Comparison of ENCODE assay signal across 9 mouse cellular contexts in the genomic region with DNA sequence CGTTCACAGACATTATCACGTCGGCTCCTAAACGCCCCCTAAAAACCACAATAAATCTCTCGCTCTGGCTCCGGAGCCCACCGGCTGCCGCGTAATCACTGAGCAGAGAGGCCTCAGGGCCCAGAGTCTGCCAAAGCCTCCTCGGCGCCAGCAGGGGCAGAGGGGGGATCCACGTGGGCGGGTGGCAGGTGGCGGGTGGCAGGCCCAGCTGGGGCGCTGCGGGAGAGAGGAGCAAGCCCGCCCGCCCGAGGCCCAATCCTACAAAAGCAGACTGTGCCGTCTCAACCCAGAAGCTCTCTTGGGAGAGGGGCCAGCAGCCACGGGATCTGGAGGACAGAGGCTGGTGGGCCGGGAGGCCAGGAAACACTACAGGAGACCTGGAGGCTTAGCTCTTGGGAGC. TPM values are rescaled to one million over a fixed set of nuclear protein-coding genes. Genes with fewer than 3 reads are reported as not detected.
DNase-seq lines count a peak whose midpoint lies in the region; ATAC-seq lines count a peak whose summit lies in the region.
"Had no signal": no experiment of that assay in that cellular context is flagged by ENCODE, and none has a peak within 500 bp of the region (broad histone marks: within the 10 kb centered on the region; RNA-seq: fewer than 3 reads in every experiment).

No protein-coding gene starts in this region.

- peak; percentile 35 for ATAC-seq in kidney, embryonic 16.5 days (ENCODE audit: low FRiP score, low TSS enrichment)
- ATAC-seq in forebrain, embryonic 15.5 days (replicated peaks) = peak; percentile 88
- ATAC-seq in limb, embryonic 13.5 days (ENCODE audit: low FRiP score, low read depth) = peak; percentile 63
- ATAC-seq in stomach, embryonic 15.5 days (ENCODE audit: insufficient read depth, low FRiP score, low read depth) = no peak; the same call in 1 of the 2 replicates
- ATAC-seq in inflammation-experienced regulatory T-cells, adult 6 months = no peak

- H3K27ac ChIP-seq in kidney, embryonic 16.5 days (ENCODE audit: low read length) = peak overlapping the region; percentile 82
- peak overlapping the region; percentile 89 for H3K27ac ChIP-seq in forebrain, embryonic 15.5 days (replicated peaks)
- H3K27ac ChIP-seq in limb, embryonic 13.5 days = peak overlapping the region; percentile 72
- peak overlapping the region; percentile 36; the same call in 1 of the 2 replicates for H3K27ac ChIP-seq in stomach, embryonic 15.5 days
- H3K27ac ChIP-seq: liver, embryonic 14.5 days had no signal

- DNase-seq in kidney, adult 11 months = no peak
- DNase-seq in cerebellum, adult 18-20 months = peak; percentile 81 to 87
- DNase-seq in lung, postnatal 10 days = no peak

- H3K4me2 ChIP-seq in kidney, embryonic 16.5 days (replicated peaks; ENCODE audit: low read depth, low read length) = peak overlapping the region; percentile 51
- peak overlapping the region; percentile 44 for H3K4me2 ChIP-seq in forebrain, embryonic 15.5 days (replicated peaks)
- H3K4me2 ChIP-seq in limb, embryonic 13.5 days (replicated peaks) = peak overlapping the region; percentile 65
- peak overlapping the region; percentile 47 for H3K4me2 ChIP-seq in stomach, embryonic 15.5 days

- H3K9me3 ChIP-seq in kidney, embryonic 16.5 days (ENCODE audit: low read length) = no peaks in the 10 kb centered on the region
- no peaks in the 10 kb centered on the region for H3K9me3 ChIP-seq in forebrain, embryonic 15.5 days
- no peaks in the 10 kb centered on the region for H3K9me3 ChIP-seq in limb, embryonic 13.5 days
- no peaks in the 10 kb centered on the region for H3K9me3 ChIP-seq in stomach, embryonic 15.5 days

- peak overlapping the region; percentile 31 for H3K9ac ChIP-seq in kidney, embryonic 16.5 days (replicated peaks; ENCODE audit: low read length)
- H3K9ac ChIP-seq in forebrain, embryonic 15.5 days (replicated peaks) = peak overlapping the region; percentile 20
- H3K9ac ChIP-seq in limb, embryonic 13.5 days = peak overlapping the region; percentile 50
- no peak overlapping the region; the same call in 1 of the 2 replicates for H3K9ac ChIP-seq in stomach, embryonic 15.5 days
- H3K9ac ChIP-seq: liver, embryonic 14.5 days had no signal

- H3K4me3 ChIP-seq in kidney, embryonic 16.5 days (ENCODE audit: low read length) = peak overlapping the region; percentile 18; the same call in 1 of the 2 replicates
- H3K4me3 ChIP-seq in forebrain, embryonic 15.5 days = peak overlapping the region; percentile 14; the same call in 1 of the 2 replicates
- H3K4me3 ChIP-seq in limb, embryonic 13.5 days = peak overlapping the region; percentile 29
- 0 out of 2 replicates have a peak overlapping the region, but pooled peaks have one; percentile 12 for H3K4me3 ChIP-seq in stomach, embryonic 15.5 days (replicated peaks)

- peaks cover 8% of the 10 kb centered on the region; the same call in 1 of the 2 replicates for H3K27me3 ChIP-seq in kidney, embryonic 16.5 days (ENCODE audit: insufficient read depth, low read length)
- H3K27me3 ChIP-seq in forebrain, embryonic 15.5 days = no peaks in the 10 kb centered on the region; the same call in 1 of the 2 replicates
- peaks cover 14% of the 10 kb centered on the region for H3K27me3 ChIP-seq in limb, embryonic 13.5 days
- H3K27me3 ChIP-seq in stomach, embryonic 15.5 days (replicated peaks) = 0 out of 2 replicates have a peak, but pooled peaks cover 4% of the 10 kb centered on the region

- WGBS in kidney, embryonic 16.5 days = under 1% methylated on average over 20 of the region's 22 CpGs
- WGBS in forebrain, embryonic 15.5 days = under 1% methylated on average over 22 of the region's 22 CpGs
- 0% methylated on average over 20 of the region's 22 CpGs for WGBS in limb, embryonic 13.5 days
- WGBS in stomach, embryonic 15.5 days = 5% methylated on average over 21 of the region's 22 CpGs

- H3K36me3 ChIP-seq in kidney, embryonic 16.5 days (ENCODE audit: insufficient read depth, low read length) = no peaks in the 10 kb centered on the region
- no peaks in the 10 kb centered on the region for H3K36me3 ChIP-seq in forebrain, embryonic 15.5 days
- H3K36me3 ChIP-seq in limb, embryonic 13.5 days = no peaks in the 10 kb centered on the region
- no peaks in the 10 kb centered on the region for H3K36me3 ChIP-seq in stomach, embryonic 15.5 days

- H3K4me1 ChIP-seq in kidney, embryonic 16.5 days (ENCODE audit: insufficient read depth, low read length) = peaks cover 33% of the 10 kb centered on the region
- H3K4me1 ChIP-seq in forebrain, embryonic 15.5 days = peaks cover 39% of the 10 kb centered on the region
- peaks cover 44% of the 10 kb centered on the region for H3K4me1 ChIP-seq in limb, embryonic 13.5 days
- H3K4me1 ChIP-seq in stomach, embryonic 15.5 days = peaks cover 21% of the 10 kb centered on the region; the same call in 1 of the 2 replicates

RNA-seq across cellular contexts. Expression of a gene that starts 19.2 kb away (rescaled TPM):
- polyA plus RNA-seq in kidney, embryonic 16.5 days (2015; fragmentation: Nextera tagmentation; extraction: Ambion mirVana) = 7.3 and 8.3 TPM in 2 replicates
- polyA plus RNA-seq in forebrain, embryonic 15.5 days (2015; fragmentation: Nextera tagmentation; extraction: Ambion mirVana) = 18.2 and 18.7 TPM in 2 replicates
- 13.9 and 14.3 TPM in 2 replicates for polyA plus RNA-seq in limb, embryonic 13.5 days (2015; fragmentation: Nextera tagmentation; extraction: Ambion mirVana)
- 8.3 and 8.6 TPM in 2 replicates for polyA plus RNA-seq in stomach, embryonic 15.5 days (2015; fragmentation: Nextera tagmentation; extraction: Ambion mirVana)
- 10 to 100 TPM; 13.1 to 21.1 (median 13.8) TPM for polyA plus RNA-seq in inflammation-experienced regulatory T-cells, adult 6 months (2017; shearing (Covaris generic))

Comparison
In these comparisons a context has a peak if more than half of its experiments do, and no peak if none do; other contexts are left out.
1. ATAC-seq: peak in kidney, embryonic 16.5 days (single experiment), forebrain, embryonic 15.5 days (single experiment) and limb, embryonic 13.5 days (single experiment); none in stomach, embryonic 15.5 days (single experiment) and inflammation-experienced regulatory T-cells, adult 6 months (single experiment).
2. H3K27ac ChIP-seq: peak in every context shown above with its lines; median percentile 89 in forebrain, embryonic 15.5 days; 82 in kidney, embryonic 16.5 days; 72 in limb, embryonic 13.5 days; 36 in stomach, embryonic 15.5 days.
3. DNase-seq: peak in cerebellum, adult 18-20 months (2 of 2); none in kidney, adult 11 months (single experiment) and lung, postnatal 10 days (single experiment).
4. Peak in every context shown above with its lines, with median percentiles within 50 percentile points of each other: H3K4me2 ChIP-seq and H3K4me3 ChIP-seq.